Mouse (Mus musculus): Measurements from ENCODE around the gene Nek1. TPM values are rescaled to one million over a fixed set of nuclear protein-coding genes. Genes with fewer than 3 reads are reported as not detected.

Nek1 gene
- polyA plus RNA-seq, 1 experiment, result 9.1 TPM

GRCm38 (mm10) chr8:61127299-61127861, 134.4 kb downstream of the Nek1 start:
- DNase-seq, result peak; percentile 45
- no peaks in the 10 kb centered on the region for H3K4me1 ChIP-seq (ENCODE audit: control insufficient read depth, insufficient read depth, low read length)
- no peak for TF ChIP-seq CTCF (IDR thresholded peaks at IDR 0.05; ENCODE audit: insufficient read depth, low read length)
- no peak for TF ChIP-seq POLR2A (IDR thresholded peaks at IDR 0.05; ENCODE audit: borderline replicate concordance, extremely low read depth, low read depth, low read length)
- WGBS, result 55% methylated on average over 2 of the region's 2 CpGs
- no peak overlapping the region for H3K4me3 ChIP-seq (replicated peaks; ENCODE audit: extremely low read depth, low read depth, low read length)

- no peak for DNase-seq
- TF ChIP-seq POLR2A (IDR thresholded peaks at IDR 0.05; ENCODE audit: borderline replicate concordance, extremely low read depth, low read depth, low read length) (no peak), CTCF (IDR thresholded peaks at IDR 0.05; ENCODE audit: insufficient read depth, low read length) (no peak)
- 76% methylated on average over 4 of the region's 4 CpGs for WGBS
- Histone ChIP-seq H3K4me3 (replicated peaks; ENCODE audit: extremely low read depth, low read depth, low read length) (no peak overlapping the region), H3K4me1 (ENCODE audit: control insufficient read depth, insufficient read depth, low read length) (no peaks in the 10 kb centered on the region)
These were observed 139.7 kb downstream of the Nek1 start for GRCm38 (mm10) chr8:61132561-61133134.

GRCm38 (mm10) chr8:61141869-61142268, 148.9 kb downstream of the Nek1 start:
- no peak for TF ChIP-seq POLR2A (IDR thresholded peaks at IDR 0.05; ENCODE audit: borderline replicate concordance, extremely low read depth, low read depth, low read length)
- no peak for TF ChIP-seq CTCF (IDR thresholded peaks at IDR 0.05; ENCODE audit: insufficient read depth, low read length)
- 78% methylated on average over 6 of the region's 6 CpGs for WGBS
- no peak for DNase-seq
- Histone ChIP-seq H3K4me1 (ENCODE audit: control insufficient read depth, insufficient read depth, low read length) (no peaks in the 10 kb centered on the region), H3K4me3 (replicated peaks; ENCODE audit: extremely low read depth, low read depth, low read length) (no peak overlapping the region)

GRCm38 (mm10) chr8:61142302-61142701, 149.3 kb downstream of the Nek1 start:
- H3K4me1 ChIP-seq (ENCODE audit: control insufficient read depth, insufficient read depth, low read length), result no peaks in the 10 kb centered on the region
- TF ChIP-seq CTCF (IDR thresholded peaks at IDR 0.05; ENCODE audit: insufficient read depth, low read length) (no peak), POLR2A (IDR thresholded peaks at IDR 0.05; ENCODE audit: borderline replicate concordance, extremely low read depth, low read depth, low read length) (no peak)
- no peak for DNase-seq
- no peak overlapping the region for H3K4me3 ChIP-seq (replicated peaks; ENCODE audit: extremely low read depth, low read depth, low read length)
- WGBS, result 62% methylated on average over 3 of the region's 3 CpGs

GRCm38 (mm10) chr8:61142845-61143244, 149.8 kb downstream of the Nek1 start:
- no peak for TF ChIP-seq POLR2A (IDR thresholded peaks at IDR 0.05; ENCODE audit: borderline replicate concordance, extremely low read depth, low read depth, low read length)
- no peak for DNase-seq
- Histone ChIP-seq H3K4me1 (ENCODE audit: control insufficient read depth, insufficient read depth, low read length) (no peaks in the 10 kb centered on the region), H3K4me3 (replicated peaks; ENCODE audit: extremely low read depth, low read depth, low read length) (no peak overlapping the region)

GRCm38 (mm10) chr8:61148728-61149127, 155.7 kb downstream of the Nek1 start:
- 86% methylated on average over 5 of the region's 5 CpGs for WGBS
- H3K4me3 ChIP-seq (replicated peaks; ENCODE audit: extremely low read depth, low read depth, low read length), result no peak overlapping the region
- DNase-seq, result no peak
- no peaks in the 10 kb centered on the region for H3K4me1 ChIP-seq (ENCODE audit: control insufficient read depth, insufficient read depth, low read length)
- TF ChIP-seq POLR2A (IDR thresholded peaks at IDR 0.05; ENCODE audit: borderline replicate concordance, extremely low read depth, low read depth, low read length) (no peak), CTCF (IDR thresholded peaks at IDR 0.05; ENCODE audit: insufficient read depth, low read length) (no peak)

GRCm38 (mm10) chr8:61150596-61150995, 157.6 kb downstream of the Nek1 start:
- WGBS, result 66% methylated on average over 4 of the region's 4 CpGs
- Histone ChIP-seq H3K4me1 (ENCODE audit: control insufficient read depth, insufficient read depth, low read length) (no peaks in the 10 kb centered on the region), H3K4me3 (replicated peaks; ENCODE audit: extremely low read depth, low read depth, low read length) (no peak overlapping the region)
- DNase-seq, result no peak
- TF ChIP-seq CTCF (IDR thresholded peaks at IDR 0.05; ENCODE audit: insufficient read depth, low read length), result no peak
- TF ChIP-seq POLR2A (IDR thresholded peaks at IDR 0.05; ENCODE audit: borderline replicate concordance, extremely low read depth, low read depth, low read length), result no peak

- H3K4me3 ChIP-seq (replicated peaks; ENCODE audit: extremely low read depth, low read depth, low read length), result no peak overlapping the region
- no peak for TF ChIP-seq CTCF (IDR thresholded peaks at IDR 0.05; ENCODE audit: insufficient read depth, low read length)
- TF ChIP-seq POLR2A (IDR thresholded peaks at IDR 0.05; ENCODE audit: borderline replicate concordance, extremely low read depth, low read depth, low read length), result no peak
- WGBS, result 58% methylated on average over 1 of the region's 1 CpGs
- no peaks in the 10 kb centered on the region for H3K4me1 ChIP-seq (ENCODE audit: control insufficient read depth, insufficient read depth, low read length)
- DNase-seq, result no peak
These were observed 163.4 kb downstream of the Nek1 start for GRCm38 (mm10) chr8:61156406-61156805.

- no peak for TF ChIP-seq POLR2A (IDR thresholded peaks at IDR 0.05; ENCODE audit: borderline replicate concordance, extremely low read depth, low read depth, low read length)
- TF ChIP-seq CTCF (IDR thresholded peaks at IDR 0.05; ENCODE audit: insufficient read depth, low read length), result no peak
- Histone ChIP-seq H3K4me1 (ENCODE audit: control insufficient read depth, insufficient read depth, low read length) (peaks cover 2% of the 10 kb centered on the region; the same call in 1 of the 2 replicates), H3K4me3 (replicated peaks; ENCODE audit: extremely low read depth, low read depth, low read length) (no peak overlapping the region)
- WGBS, result 57% methylated on average over 3 of the region's 3 CpGs
- no peak for DNase-seq
These were observed 165.5 kb downstream of the Nek1 start for GRCm38 (mm10) chr8:61158540-61158939.

- WGBS, result 67% methylated on average over 6 of the region's 6 CpGs
- no peak for TF ChIP-seq CTCF (IDR thresholded peaks at IDR 0.05; ENCODE audit: insufficient read depth, low read length)
- no peak for TF ChIP-seq POLR2A (IDR thresholded peaks at IDR 0.05; ENCODE audit: borderline replicate concordance, extremely low read depth, low read depth, low read length)
- Histone ChIP-seq H3K4me3 (replicated peaks; ENCODE audit: extremely low read depth, low read depth, low read length) (no peak overlapping the region), H3K4me1 (ENCODE audit: control insufficient read depth, insufficient read depth, low read length) (peaks cover 2% of the 10 kb centered on the region; the same call in 1 of the 2 replicates)
- DNase-seq, result no peak
These were observed 168.6 kb downstream of the Nek1 start for GRCm38 (mm10) chr8:61161461-61162185.

Measured in lung, adult 2 months (tissue).